8 mouse cellular contexts compared by ENCODE assay signal in genomic region chr11:77214755-77215154, GRCm38 (mm10). TPM values are rescaled to one million over a fixed set of nuclear protein-coding genes. Genes with fewer than 3 reads are reported as not detected.
DNase-seq lines count a peak whose midpoint lies in the region; ATAC-seq lines count a peak whose summit lies in the region.

No protein-coding gene starts in this region.

- ATAC-seq in forebrain, embryonic 15.5 days (replicated peaks), result peak; percentile 42
- ATAC-seq in lung, embryonic 15.5 days (ENCODE audit: borderline replicate concordance, extremely low read depth, low FRiP score, low TSS enrichment), result peak; percentile 43; the same call in 1 of the 2 replicates

- H3K9ac ChIP-seq in forebrain, embryonic 15.5 days (replicated peaks), result no peak overlapping the region
- H3K9ac ChIP-seq in lung, embryonic 15.5 days, result no peak overlapping the region

- no peaks in the 10 kb centered on the region for H3K36me3 ChIP-seq in forebrain, embryonic 15.5 days
- no peaks in the 10 kb centered on the region for H3K36me3 ChIP-seq in lung, embryonic 15.5 days

- H3K4me3 ChIP-seq in forebrain, embryonic 15.5 days, result no peak overlapping the region
- H3K4me3 ChIP-seq in lung, embryonic 15.5 days, result peak overlapping the region; percentile 0; the same call in 1 of the 2 replicates

- H3K27me3 ChIP-seq in forebrain, embryonic 15.5 days, result no peaks in the 10 kb centered on the region
- no peaks in the 10 kb centered on the region for H3K27me3 ChIP-seq in lung, embryonic 15.5 days

- WGBS in forebrain, embryonic 15.5 days, result 0% methylated on average over 1 of the region's 1 CpGs
- WGBS in lung, embryonic 15.5 days, result 8% methylated on average over 1 of the region's 1 CpGs

- no peaks in the 10 kb centered on the region for H3K9me3 ChIP-seq in forebrain, embryonic 15.5 days
- no peaks in the 10 kb centered on the region for H3K9me3 ChIP-seq in lung, embryonic 15.5 days

- peak; percentile 78 for DNase-seq in MN1 (ENCODE audit: low spot score)
- peak; percentile 48 for DNase-seq in cerebellum, adult 11-12 months
- peak; percentile 52 to 68 for DNase-seq in heart, postnatal 14 days
- peak; percentile 54 to 60 for DNase-seq in layer of hippocampus, adult 8-10 months (ENCODE audit: low spot score in 2 of 2)
- DNase-seq in ovary, adult 18-20 months (ENCODE audit: low spot score), result peak; percentile 29
- DNase-seq in thymus, postnatal 0 days (ENCODE audit: low spot score), result peak; percentile 88

- peaks cover 28% of the 10 kb centered on the region for H3K4me1 ChIP-seq in forebrain, embryonic 15.5 days
- peaks cover 14% of the 10 kb centered on the region for H3K4me1 ChIP-seq in lung, embryonic 15.5 days

- no peak overlapping the region for H3K4me2 ChIP-seq in forebrain, embryonic 15.5 days (replicated peaks)
- no peak overlapping the region; the same call in 1 of the 2 replicates for H3K4me2 ChIP-seq in lung, embryonic 15.5 days

- H3K27ac ChIP-seq in forebrain, embryonic 15.5 days (replicated peaks), result 0 out of 2 replicates have a peak overlapping the region, but pooled peaks have one; percentile 33
- no peak overlapping the region for H3K27ac ChIP-seq in lung, embryonic 15.5 days

- intact Hi-C loops in heart, postnatal 14 days (cut with DNase I), result loop anchor here (1.0 to 2.0 kb wide), 3 partner anchors 94 to 233 kb away; no protein-coding TSS in a partner anchor

RNA-seq across cellular contexts. Expression of gene Ssh2, which starts 1.3 kb away (rescaled TPM):
- 18.0 and 20.1 TPM in 2 replicates for polyA plus RNA-seq in forebrain, embryonic 15.5 days (2015; fragmentation: Nextera tagmentation; extraction: Ambion mirVana)
- 10 to 100 TPM; 83.2 to 95.0 TPM for total RNA-seq in heart, postnatal 14 days (2021)
- 10 to 100 TPM; 33.1 to 38.3 (median 36.1) TPM for total RNA-seq in layer of hippocampus, adult 8-10 months (2022)
- 11.3 and 14.3 TPM in 2 replicates for polyA plus RNA-seq in lung, embryonic 15.5 days (2015; fragmentation: Nextera tagmentation; extraction: Ambion mirVana)
- 12.1 and 14.7 TPM in 2 replicates for polyA plus RNA-seq in thymus, postnatal 0 days (2015; fragmentation: Nextera tagmentation; extraction: Ambion mirVana)

RNA-seq across cellular contexts. Expression of gene Efcab5, which starts 26.0 kb away (rescaled TPM):
- polyA plus RNA-seq in forebrain, embryonic 15.5 days (2015; fragmentation: Nextera tagmentation; extraction: Ambion mirVana), result 0.59 and 0.77 TPM in 2 replicates
- total RNA-seq in heart, postnatal 14 days (2021), result under 1 TPM; 0.32 to 0.43 TPM
- total RNA-seq in layer of hippocampus, adult 8-10 months (2022), result 1 to 10 TPM; 3.0 to 6.1 (median 4.4) TPM
- polyA plus RNA-seq in lung, embryonic 15.5 days (2015; fragmentation: Nextera tagmentation; extraction: Ambion mirVana), result 0.30 and 0.43 TPM in 2 replicates
- 0.37 and 0.96 TPM in 2 replicates for polyA plus RNA-seq in thymus, postnatal 0 days (2015; fragmentation: Nextera tagmentation; extraction: Ambion mirVana)

Comparison
In these comparisons a context has a peak if more than half of its experiments do, and no peak if none do; other contexts are left out.
1. DNase-seq: peak in every context shown above with its lines; median percentile 88 in thymus, postnatal 0 days; 78 in MN1; 60 in heart, postnatal 14 days; 57 in layer of hippocampus, adult 8-10 months; 48 in cerebellum, adult 11-12 months; 29 in ovary, adult 18-20 months.